Mouse (Mus musculus) intestine, embryonic 16.5 days (tissue): ENCODE measurements around the gene Bcorl1. TPM values are rescaled to one million over a fixed set of nuclear protein-coding genes. Genes with fewer than 3 reads are reported as not detected.
"Not testable (repeated sequence)": the region's sequence is repeated elsewhere in the genome, so short reads cannot be mapped to it uniquely, and the experiment has no call there.

Source experiments
- ATAC-seq: fragments of 200-750 bp; cut with Nextera tagmentation; 2 replicates; pipeline ENCODE4 v1.8.0; 2017; ENCODE audit warnings: moderate TSS enrichment, moderate library complexity
- H3K27ac ChIP-seq: fragments of 300-500 bp; sonication (generic); 2 replicates; pipeline ENCODE4 v1.5.1; 2014; ENCODE audit warnings: mild to moderate bottlenecking, low read length
- H3K27me3 ChIP-seq: fragments of 300-500 bp; sonication (generic); replicated peaks from 2 replicates; pipeline ENCODE4 v1.6.1; 2014; ENCODE audit warnings: low read length, control low read depth, mixed read lengths; ENCODE audit not compliant: control insufficient read depth, insufficient read depth
- H3K36me3 ChIP-seq: fragments of 300-500 bp; sonication (generic); 2 replicates; pipeline ENCODE4 v1.6.1; 2014; ENCODE audit warnings: low read length, control low read depth; ENCODE audit not compliant: control insufficient read depth, insufficient read depth
- H3K4me1 ChIP-seq: fragments of 300-500 bp; sonication (generic); 2 replicates; pipeline ENCODE4 v1.6.1; 2014; ENCODE audit warnings: low read length, control low read depth, mixed read lengths; ENCODE audit not compliant: control insufficient read depth, insufficient read depth
- H3K4me2 ChIP-seq: fragments of 300-500 bp; sonication (generic); 2 replicates; pipeline ENCODE4 v1.6.1; 2014; ENCODE audit warnings: low read depth, low read length, control low read depth
- H3K4me3 ChIP-seq: fragments of 300-500 bp; sonication (generic); 2 replicates; pipeline ENCODE4 v1.5.1; 2014; ENCODE audit warnings: mild to moderate bottlenecking, low read length
- H3K9ac ChIP-seq: fragments of 300-500 bp; sonication (generic); 2 replicates; pipeline ENCODE4 v1.6.1; 2014; ENCODE audit warnings: low read depth, low read length
- H3K9me3 ChIP-seq: fragments of 300-500 bp; sonication (generic); 2 replicates; pipeline ENCODE4 v1.6.1; 2016; ENCODE audit warnings: low read length, control low read depth; ENCODE audit not compliant: control insufficient read depth
- WGBS: fragments of 180-500 bp; shearing (Covaris S2); extraction: QIAGEN DNeasy Blood & Tissue Kit; methylation state at CpG from one replicate; pipeline ENCODE4 v1.1.7; 2014; 5-methylcytosine and 5-hydroxymethylcytosine counted together
- polyA plus RNA-seq: library from polyadenylated mRNA; unstranded; fragments of >200 nt; fragmentation: Nextera tagmentation; extraction: Ambion mirVana; gene quantifications from 2 replicates; pipeline ENCODE4 v1.2.1, GENCODE M21; 2015

Bcorl1 gene
- polyA plus RNA-seq, 1 experiment from 2014 or later = 3.2 TPM

DNA sequence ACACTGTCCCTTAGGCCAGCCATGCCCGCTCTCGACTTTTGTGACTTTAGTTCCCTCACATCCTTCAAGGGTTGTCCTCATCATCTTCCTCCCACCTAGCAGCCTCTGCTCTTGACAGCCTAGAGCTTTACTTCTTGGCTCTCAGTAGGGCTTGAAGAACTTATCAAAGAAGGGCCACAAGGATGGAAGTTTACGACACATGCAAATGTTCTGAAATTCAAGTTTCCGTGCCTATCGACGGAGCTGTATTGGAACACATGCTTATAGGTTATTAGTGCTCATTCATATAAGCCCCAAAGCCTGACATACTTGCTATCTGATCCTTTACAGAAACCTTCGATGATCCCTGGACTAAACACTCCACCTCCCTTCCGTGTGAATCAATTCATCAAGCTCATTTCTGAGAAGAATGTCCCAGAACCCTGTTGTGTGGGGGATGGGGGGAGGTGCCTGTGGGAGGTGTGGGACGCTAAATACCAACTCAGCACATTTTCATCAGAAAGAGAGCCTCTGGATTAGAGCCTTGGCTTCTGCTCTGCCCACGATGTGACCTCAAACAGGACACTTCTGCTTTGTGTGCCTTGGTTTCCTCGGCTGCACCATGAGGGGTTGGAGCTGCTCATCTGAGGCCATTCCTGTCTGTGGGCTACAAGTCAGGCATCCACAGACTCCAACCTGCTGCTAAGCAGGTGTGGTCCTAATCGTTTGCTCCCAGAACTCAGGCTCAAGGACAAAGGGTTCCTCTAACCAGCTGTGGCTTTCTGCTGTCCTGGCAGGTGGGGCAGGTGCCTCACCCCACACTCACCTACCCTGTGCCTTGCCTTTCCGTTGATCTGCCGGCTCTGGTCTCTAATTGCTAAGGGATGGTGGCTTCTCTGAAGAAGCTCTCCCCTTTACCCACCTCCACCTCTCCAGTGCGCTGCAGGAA, 91.7 kb downstream of the Bcorl1 start:
- Histone ChIP-seq H3K36me3 (no peaks in the 10 kb centered on the region), H3K4me3 (no peak overlapping the region), H3K9me3 (no peaks in the 10 kb centered on the region), H3K27me3 (no peaks in the 10 kb centered on the region), H3K27ac (peak overlapping the region; percentile 54), H3K4me2 (no peak overlapping the region), H3K9ac (no peak overlapping the region), H3K4me1 (peaks cover 23% of the 10 kb centered on the region)
- 62% methylated on average over 15 of the region's 15 CpGs for WGBS
- ATAC-seq = peak; percentile 50

DNA sequence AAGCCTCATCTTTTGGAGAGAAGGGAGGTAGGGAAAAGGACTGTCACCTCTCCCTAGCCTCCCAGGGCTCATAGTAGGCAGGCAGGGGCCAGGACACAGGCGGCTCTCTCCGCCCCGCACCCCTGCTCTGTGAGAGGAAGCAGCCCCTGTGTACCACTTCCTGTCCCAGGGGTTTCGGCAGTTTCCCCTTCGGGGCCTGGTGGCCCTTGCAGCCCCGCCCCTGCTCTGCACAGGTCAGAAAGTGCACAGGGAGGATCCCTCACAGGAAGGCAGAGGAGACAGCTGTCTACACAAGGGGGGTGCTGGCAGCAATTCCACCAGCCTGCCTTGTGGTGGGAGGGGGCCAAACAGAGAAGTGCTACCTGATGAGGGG, 92.4 kb downstream of the Bcorl1 start:
- no peaks in the 10 kb centered on the region for H3K27me3 ChIP-seq
- 20% methylated on average over 6 of the region's 6 CpGs for WGBS
- H3K4me3 ChIP-seq = no peak overlapping the region
- H3K4me1 ChIP-seq = peaks cover 20% of the 10 kb centered on the region
- H3K4me2 ChIP-seq = no peak overlapping the region; the same call in 1 of the 2 replicates
- ATAC-seq = peak; percentile 49
- no peak overlapping the region for H3K9ac ChIP-seq
- no peaks in the 10 kb centered on the region for H3K9me3 ChIP-seq
- no peaks in the 10 kb centered on the region for H3K36me3 ChIP-seq
- H3K27ac ChIP-seq = peak overlapping the region; percentile 54

DNA sequence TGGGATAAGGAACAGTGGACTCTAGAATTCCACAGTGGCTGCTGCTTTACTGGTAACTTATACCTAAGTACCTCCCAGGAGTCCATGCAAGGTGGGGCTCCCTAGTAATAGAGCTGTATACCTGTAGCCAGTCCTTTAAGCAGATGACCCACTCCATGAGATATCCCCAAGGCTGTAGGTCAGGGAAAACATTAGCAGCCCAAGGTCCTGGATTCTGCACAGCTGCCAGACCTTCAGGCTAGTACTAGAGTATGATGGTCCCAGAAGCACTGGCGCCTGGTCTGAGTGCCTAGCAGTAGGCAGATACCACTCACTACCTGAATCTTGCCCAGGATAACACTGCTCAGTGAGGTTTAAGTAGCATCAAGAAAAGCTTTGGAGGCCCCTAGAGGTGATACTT, 93.1 kb downstream of the Bcorl1 start:
- H3K4me3 ChIP-seq = no peak overlapping the region
- H3K9me3 ChIP-seq = no peaks in the 10 kb centered on the region
- H3K27ac ChIP-seq = no peak overlapping the region
- H3K9ac ChIP-seq = no peak overlapping the region
- H3K27me3 ChIP-seq = no peaks in the 10 kb centered on the region
- peak; percentile 18; the same call in 1 of the 2 replicates for ATAC-seq
- peaks cover 22% of the 10 kb centered on the region for H3K4me1 ChIP-seq
- no peak overlapping the region for H3K4me2 ChIP-seq
- 83% methylated on average over 1 of the region's 1 CpGs for WGBS
- H3K36me3 ChIP-seq = no peaks in the 10 kb centered on the region

DNA sequence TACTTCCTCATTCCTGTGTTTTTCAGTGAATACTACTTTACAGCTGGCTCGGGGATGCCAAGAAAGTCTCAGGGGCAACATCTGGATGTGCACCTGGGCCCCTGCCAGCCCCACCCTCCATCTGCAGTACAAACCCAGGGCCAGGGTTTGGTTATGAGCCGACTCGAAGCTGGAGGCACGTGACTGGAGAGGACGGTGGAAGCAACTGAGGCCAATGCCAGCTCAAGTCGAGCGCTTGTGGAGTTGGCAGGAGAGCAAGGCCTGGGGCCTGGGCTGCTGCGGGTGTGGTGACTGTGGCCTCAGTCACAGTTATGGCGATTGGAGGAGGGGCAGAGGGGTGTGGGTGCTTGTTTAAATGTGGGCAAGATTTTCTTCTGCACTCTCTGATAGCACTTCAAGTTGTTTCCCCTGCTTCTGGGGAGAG, 94.3 kb downstream of the Bcorl1 start:
- Histone ChIP-seq H3K27me3 (no peaks in the 10 kb centered on the region), H3K4me3 (no peak overlapping the region), H3K36me3 (no peaks in the 10 kb centered on the region), H3K27ac (no peak overlapping the region), H3K9me3 (no peaks in the 10 kb centered on the region), H3K4me2 (no peak overlapping the region), H3K9ac (no peak overlapping the region), H3K4me1 (peaks cover 22% of the 10 kb centered on the region)
- ATAC-seq = peak; percentile 24
- 53% methylated on average over 9 of the region's 9 CpGs for WGBS

DNA sequence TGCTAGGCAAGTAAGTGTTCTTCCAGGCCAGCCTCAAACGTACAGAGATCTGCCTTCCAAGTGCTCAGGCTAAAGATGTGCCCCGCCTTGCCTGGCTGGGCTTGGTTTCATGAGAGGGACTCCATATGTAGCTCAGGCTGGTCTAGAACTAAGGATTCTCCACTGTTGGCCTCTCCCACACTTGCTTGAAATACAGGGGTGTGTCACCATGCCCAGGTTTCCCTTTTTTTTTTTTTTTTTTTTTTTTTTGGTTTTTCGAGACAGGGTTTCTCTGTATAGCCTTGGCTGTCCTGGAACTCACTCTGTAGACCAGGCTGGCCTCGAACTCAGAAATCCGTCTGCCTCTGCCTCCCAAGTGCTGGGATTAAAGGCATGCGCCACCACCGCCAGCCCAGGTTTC, 94.9 kb downstream of the Bcorl1 start:
- H3K9ac ChIP-seq, H3K4me3 ChIP-seq, H3K4me2 ChIP-seq, H3K27ac ChIP-seq, H3K36me3 ChIP-seq, H3K27me3 ChIP-seq, H3K9me3 ChIP-seq, ATAC-seq: not testable (repeated sequence)
- 83% methylated on average over 5 of the region's 7 CpGs for WGBS
- H3K4me1 ChIP-seq = peaks cover 22% of the 10 kb centered on the region

DNA sequence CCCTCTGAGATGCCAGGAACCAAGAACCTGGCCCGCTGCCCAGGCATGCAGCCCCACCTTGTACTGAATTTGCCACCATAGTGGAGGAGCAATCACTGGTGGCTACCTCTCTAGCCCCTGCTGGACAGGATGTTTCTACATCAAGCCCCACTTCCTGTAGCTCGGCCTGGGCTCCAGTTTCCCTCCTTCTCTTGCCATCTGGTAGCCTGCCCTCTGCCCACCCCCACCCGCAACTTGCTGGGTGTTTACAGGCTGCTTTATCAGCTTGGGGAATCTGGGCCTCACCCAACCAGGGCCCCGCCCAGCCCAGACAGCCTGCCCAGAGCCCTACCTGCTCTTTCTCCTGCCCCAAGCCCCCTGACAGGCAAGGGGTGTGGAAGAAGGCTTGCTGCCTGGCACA, 97.9 kb downstream of the Bcorl1 start:
- Histone ChIP-seq H3K4me3 (no peak overlapping the region), H3K4me1 (peaks cover 11% of the 10 kb centered on the region), H3K27me3 (no peaks in the 10 kb centered on the region), H3K27ac (peak overlapping the region; percentile 48; the same call in 1 of the 2 replicates), H3K36me3 (no peaks in the 10 kb centered on the region), H3K9ac (no peak overlapping the region), H3K9me3 (no peaks in the 10 kb centered on the region), H3K4me2 (no peak overlapping the region)
- ATAC-seq = peak; percentile 62
- WGBS = 43% methylated on average over 4 of the region's 4 CpGs

DNA sequence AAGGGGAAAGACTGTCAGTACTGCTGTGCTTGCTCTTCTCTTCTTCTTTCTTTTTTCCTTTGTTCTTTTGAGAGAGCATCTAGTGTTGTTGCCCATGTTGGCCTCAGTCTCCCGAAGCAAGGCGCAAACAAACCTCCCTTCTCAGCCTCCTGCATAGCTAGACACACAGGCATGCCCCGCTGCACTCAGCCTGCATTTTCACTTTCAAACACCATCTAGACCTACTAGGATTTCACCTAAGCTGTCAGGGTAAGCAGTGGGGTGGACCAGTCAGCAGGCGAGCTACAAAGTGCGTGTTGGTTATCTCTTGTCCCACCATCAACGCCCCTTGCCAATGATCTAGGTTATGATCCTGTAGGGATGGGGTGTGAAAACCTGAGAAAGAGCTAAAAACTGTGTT, 100.4 kb downstream of the Bcorl1 start:
- 80% methylated on average over 6 of the region's 6 CpGs for WGBS
- H3K4me2 ChIP-seq = no peak overlapping the region
- H3K27ac ChIP-seq = no peak overlapping the region

DNA sequence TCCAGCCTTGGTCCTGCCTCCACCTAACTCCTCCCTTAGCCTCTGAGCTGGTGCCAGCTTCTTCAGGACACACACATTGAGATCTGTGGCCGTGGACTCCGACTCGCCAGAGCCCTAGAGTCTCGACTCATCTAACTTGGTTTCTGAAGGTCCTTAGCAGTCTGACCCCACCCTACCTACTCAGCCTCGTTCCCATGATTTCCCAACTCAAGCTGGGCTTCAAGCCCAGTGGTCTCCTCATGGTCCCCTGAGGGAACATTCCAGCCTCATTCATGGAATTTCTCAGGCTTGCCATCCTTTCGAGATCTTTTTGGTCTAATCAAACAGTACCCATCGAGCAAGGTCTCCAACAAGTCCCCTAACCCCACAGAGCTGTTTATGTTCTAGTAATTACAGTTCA, 100.8 kb downstream of the Bcorl1 start:
- no peaks in the 10 kb centered on the region for H3K9me3 ChIP-seq
- no peak for ATAC-seq
- H3K4me3 ChIP-seq = no peak overlapping the region
- no peaks in the 10 kb centered on the region for H3K27me3 ChIP-seq
- WGBS = 65% methylated on average over 7 of the region's 7 CpGs
- 0 out of 2 replicates have a peak, but pooled peaks cover 2% of the 10 kb centered on the region for H3K4me1 ChIP-seq
- no peak overlapping the region for H3K27ac ChIP-seq
- no peak overlapping the region for H3K4me2 ChIP-seq
- H3K36me3 ChIP-seq = no peaks in the 10 kb centered on the region
- no peak overlapping the region for H3K9ac ChIP-seq

More for the DNA sequence above, 100.4 kb downstream of the Bcorl1 start:
- H3K27me3 ChIP-seq = no peaks in the 10 kb centered on the region
- H3K4me1 ChIP-seq = 0 out of 2 replicates have a peak, but pooled peaks cover 2% of the 10 kb centered on the region
- no peak for ATAC-seq
- H3K4me3 ChIP-seq = no peak overlapping the region
- H3K9ac ChIP-seq = no peak overlapping the region
- no peaks in the 10 kb centered on the region for H3K36me3 ChIP-seq
- no peaks in the 10 kb centered on the region for H3K9me3 ChIP-seq

DNA sequence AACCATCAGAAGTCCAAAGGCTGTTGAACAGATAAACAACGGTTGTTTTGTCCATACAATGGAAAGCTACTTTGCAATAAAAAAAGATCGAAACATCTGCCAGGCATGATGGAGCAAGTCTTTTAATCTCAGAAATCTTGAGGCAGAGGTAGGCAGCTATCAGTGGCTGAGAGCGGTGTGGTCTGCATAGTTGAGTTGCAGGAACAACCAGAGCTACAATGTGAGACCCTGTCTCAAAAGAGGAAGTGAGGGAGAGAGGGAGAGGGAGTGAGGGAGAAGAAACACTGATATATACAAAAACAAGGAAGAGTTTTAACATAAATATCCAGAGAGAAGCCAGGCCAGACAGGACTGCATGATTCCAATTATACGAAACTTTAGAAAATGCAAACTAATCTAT, 103.5 kb downstream of the Bcorl1 start:
- Histone ChIP-seq H3K9ac (no peak overlapping the region), H3K27ac (no peak overlapping the region), H3K4me2 (no peak overlapping the region), H3K9me3 (no peaks in the 10 kb centered on the region), H3K4me3 (no peak overlapping the region), H3K27me3 (no peaks in the 10 kb centered on the region), H3K4me1 (peaks cover 4% of the 10 kb centered on the region; the same call in 1 of the 2 replicates), H3K36me3 (no peaks in the 10 kb centered on the region)
- no peak for ATAC-seq
- 73% methylated on average over 4 of the region's 4 CpGs for WGBS
